ENCODE assay signal across 13 mouse cellular contexts in genomic region chr1:169139507-169139906, GRCm38 (mm10).
A peak's percentile ranks its signal among the peaks of the same experiment; 100 is the strongest.
DNase-seq lines count a peak whose midpoint lies in the region; ATAC-seq and TF ChIP-seq lines count a peak whose summit lies in the region.
"Had no signal": no experiment of that assay in that cellular context is flagged by ENCODE, and none has a peak within 500 bp of the region (broad histone marks: within the 10 kb centered on the region; RNA-seq: fewer than 3 reads in every experiment).

No protein-coding gene starts in this region.

- TF ChIP-seq CTCF in lung, postnatal 0 days (IDR thresholded peaks at IDR 0.05), result no peak

- peak; percentile 67; the same call in 1 of the 2 replicates for ATAC-seq in embryonic facial prominence, embryonic 14.5 days (ENCODE audit: low read depth)
- ATAC-seq in neural tube, embryonic 12.5 days (ENCODE audit: low FRiP score, low read depth), result peak; percentile 57
- no peak for ATAC-seq in kidney, embryonic 16.5 days (ENCODE audit: low FRiP score, low TSS enrichment)
- ATAC-seq in lung, postnatal 0 days, result no peak

- DNase-seq in embryonic facial prominence, embryonic 14.5 days (ENCODE audit: low spot score), result peak; percentile 25
- DNase-seq in embryonic facial prominence, embryonic 10.5 days (ENCODE audit: low spot score), result no peak
- no peak for DNase-seq in neural tube, embryonic 10.5 days (ENCODE audit: extremely low spot score, low spot score)
- DNase-seq in spleen, adult 18-20 months, result no peak
- DNase-seq in urinary bladder, postnatal 10 days (ENCODE audit: low spot score), result no peak
- no peak for DNase-seq in lung, postnatal 0 days (ENCODE audit: low spot score)
- DNase-seq: heart, postnatal 36 days; lung, postnatal 10 days; right cerebral cortex, postnatal 14 days had no signal

- no peak overlapping the region for H3K27ac ChIP-seq in embryonic facial prominence, embryonic 14.5 days (replicated peaks; ENCODE audit: low read depth, low read length)
- H3K27ac ChIP-seq in embryonic facial prominence, embryonic 10.5 days (replicated peaks), result no peak overlapping the region
- no peak overlapping the region for H3K27ac ChIP-seq in neural tube, embryonic 12.5 days
- peak overlapping the region; percentile 54 for H3K27ac ChIP-seq in kidney, embryonic 16.5 days (ENCODE audit: low read length)
- no peak overlapping the region for H3K27ac ChIP-seq in lung, postnatal 0 days (ENCODE audit: low read length)
- H3K27ac ChIP-seq: neural tube, embryonic 13.5 days; stomach, postnatal 0 days had no signal

- no peaks in the 10 kb centered on the region for H3K27me3 ChIP-seq in embryonic facial prominence, embryonic 14.5 days (replicated peaks; ENCODE audit: control insufficient read depth, insufficient read depth, low read length)
- H3K27me3 ChIP-seq in embryonic facial prominence, embryonic 10.5 days (replicated peaks; ENCODE audit: low read depth, poor library complexity, severe bottlenecking), result no peaks in the 10 kb centered on the region
- no peaks in the 10 kb centered on the region for H3K27me3 ChIP-seq in neural tube, embryonic 12.5 days (replicated peaks)
- H3K27me3 ChIP-seq in kidney, embryonic 16.5 days (ENCODE audit: insufficient read depth, low read length), result no peaks in the 10 kb centered on the region
- no peaks in the 10 kb centered on the region for H3K27me3 ChIP-seq in lung, postnatal 0 days (replicated peaks; ENCODE audit: insufficient read depth, low read length)
- H3K27me3 ChIP-seq: neural tube, embryonic 13.5 days had no signal

- peaks cover 10% of the 10 kb centered on the region; the same call in 1 of the 2 replicates for H3K9me3 ChIP-seq in embryonic facial prominence, embryonic 14.5 days (ENCODE audit: control insufficient read depth, low read length)
- H3K9me3 ChIP-seq in embryonic facial prominence, embryonic 10.5 days, result no peaks in the 10 kb centered on the region
- no peaks in the 10 kb centered on the region; the same call in 1 of the 2 replicates for H3K9me3 ChIP-seq in neural tube, embryonic 12.5 days
- H3K9me3 ChIP-seq in kidney, embryonic 16.5 days (ENCODE audit: low read length), result 0 out of 2 replicates have a peak, but pooled peaks cover 5% of the 10 kb centered on the region
- no peaks in the 10 kb centered on the region for H3K9me3 ChIP-seq in lung, postnatal 0 days (ENCODE audit: low read length)

- no peak overlapping the region for H3K4me3 ChIP-seq in embryonic facial prominence, embryonic 14.5 days (ENCODE audit: low read depth, low read length)
- no peak overlapping the region for H3K4me3 ChIP-seq in embryonic facial prominence, embryonic 10.5 days
- no peak overlapping the region for H3K4me3 ChIP-seq in neural tube, embryonic 12.5 days
- H3K4me3 ChIP-seq in kidney, embryonic 16.5 days (ENCODE audit: low read length), result no peak overlapping the region
- no peak overlapping the region for H3K4me3 ChIP-seq in lung, postnatal 0 days (ENCODE audit: low read depth, low read length)
- H3K4me3 ChIP-seq: neural tube, embryonic 13.5 days had no signal

- 64% methylated on average over 5 of the region's 5 CpGs for WGBS in embryonic facial prominence, embryonic 14.5 days
- 79% methylated on average over 5 of the region's 5 CpGs for WGBS in embryonic facial prominence, embryonic 10.5 days
- 49% methylated on average over 5 of the region's 5 CpGs for WGBS in neural tube, embryonic 12.5 days
- WGBS in kidney, embryonic 16.5 days, result 58% methylated on average over 5 of the region's 5 CpGs
- WGBS in lung, postnatal 0 days, result 55% methylated on average over 5 of the region's 5 CpGs

- TF ChIP-seq EP300 in lung, postnatal 0 days (IDR thresholded peaks at IDR 0.05), result no peak

- no peaks in the 10 kb centered on the region for H3K36me3 ChIP-seq in embryonic facial prominence, embryonic 14.5 days (ENCODE audit: control insufficient read depth, insufficient read depth, low read length)
- no peaks in the 10 kb centered on the region for H3K36me3 ChIP-seq in embryonic facial prominence, embryonic 10.5 days (replicated peaks)
- no peaks in the 10 kb centered on the region for H3K36me3 ChIP-seq in neural tube, embryonic 12.5 days
- no peaks in the 10 kb centered on the region for H3K36me3 ChIP-seq in kidney, embryonic 16.5 days (ENCODE audit: insufficient read depth, low read length)
- no peaks in the 10 kb centered on the region for H3K36me3 ChIP-seq in lung, postnatal 0 days (ENCODE audit: insufficient read depth, low read length)
- H3K36me3 ChIP-seq: neural tube, embryonic 13.5 days had no signal

- H3K4me1 ChIP-seq in embryonic facial prominence, embryonic 14.5 days (ENCODE audit: control insufficient read depth, insufficient read depth, low read length), result no peaks in the 10 kb centered on the region
- peaks cover 3% of the 10 kb centered on the region; the same call in 1 of the 2 replicates for H3K4me1 ChIP-seq in embryonic facial prominence, embryonic 10.5 days
- H3K4me1 ChIP-seq in neural tube, embryonic 12.5 days, result peaks cover 6% of the 10 kb centered on the region; the same call in 1 of the 2 replicates
- H3K4me1 ChIP-seq in kidney, embryonic 16.5 days (ENCODE audit: insufficient read depth, low read length), result peaks cover 8% of the 10 kb centered on the region; the same call in 1 of the 2 replicates
- no peaks in the 10 kb centered on the region for H3K4me1 ChIP-seq in lung, postnatal 0 days (ENCODE audit: insufficient read depth, low read depth, low read length)

- no peak overlapping the region for H3K4me2 ChIP-seq in embryonic facial prominence, embryonic 14.5 days (ENCODE audit: low read depth, low read length)
- no peak overlapping the region for H3K4me2 ChIP-seq in neural tube, embryonic 12.5 days (replicated peaks)
- H3K4me2 ChIP-seq in kidney, embryonic 16.5 days (replicated peaks; ENCODE audit: low read depth, low read length), result no peak overlapping the region
- H3K4me2 ChIP-seq in lung, postnatal 0 days (replicated peaks; ENCODE audit: low read depth, low read length), result no peak overlapping the region
- H3K4me2 ChIP-seq: neural tube, embryonic 13.5 days had no signal

- no peak overlapping the region for H3K9ac ChIP-seq in embryonic facial prominence, embryonic 14.5 days (ENCODE audit: low read depth, low read length)
- no peak overlapping the region for H3K9ac ChIP-seq in neural tube, embryonic 12.5 days
- no peak overlapping the region for H3K9ac ChIP-seq in kidney, embryonic 16.5 days (replicated peaks; ENCODE audit: low read length)
- no peak overlapping the region for H3K9ac ChIP-seq in lung, postnatal 0 days (replicated peaks; ENCODE audit: low read depth)
- H3K9ac ChIP-seq: neural tube, embryonic 13.5 days had no signal

Comparison
In these comparisons a context has a peak if more than half of its experiments do, and no peak if none do; other contexts are left out.
1. ATAC-seq: peak in embryonic facial prominence, embryonic 14.5 days (single experiment) and neural tube, embryonic 12.5 days (single experiment); none in kidney, embryonic 16.5 days (single experiment) and lung, postnatal 0 days (single experiment).